Mouse (Mus musculus): ENCODE results near the gene Spx. TPM values are rescaled to one million over a fixed set of nuclear protein-coding genes. Genes with fewer than 3 reads are reported as not detected.
A peak's percentile ranks its signal among the peaks of the same experiment; 100 is the strongest.

Gene Spx
- 2.9 and 6.9 TPM in 2 replicates for polyA plus RNA-seq (2016; fragmentation: Nextera tagmentation; extraction: Ambion mirVana)

- no peaks in the 10 kb centered on the region for H3K36me3 ChIP-seq
- H3K27ac ChIP-seq = no peak within 1 kb of the TSS
- no peak for ATAC-seq (ENCODE audit: low FRiP score)
- peaks cover 11% of the 10 kb centered on the region; the same call in 1 of the 2 replicates for H3K4me1 ChIP-seq
- no peak within 1 kb of the TSS for H3K9ac ChIP-seq
- peaks cover 41% of the 10 kb centered on the region for H3K27me3 ChIP-seq
- no peaks in the 10 kb centered on the region for H3K9me3 ChIP-seq (replicated peaks)
- H3K4me2 ChIP-seq (replicated peaks) = peak within 1 kb of the TSS; percentile 58
- 62% methylated on average over 11 of the region's 11 CpGs for WGBS
- no peak within 1 kb of the TSS for H3K4me3 ChIP-seq
Observed at GRCm38 (mm10) chr6:142412906-142413491, at the start of gene Spx. Gene Spx, plus strand, starts transcription at chr6:142413441.

- ATAC-seq (ENCODE audit: low FRiP score) = no peak
- Histone ChIP-seq H3K9me3 (replicated peaks) (no peaks in the 10 kb centered on the region), H3K36me3 (peaks cover 77% of the 10 kb centered on the region), H3K4me3 (no peak overlapping the region), H3K27ac (no peak overlapping the region), H3K9ac (no peak overlapping the region), H3K4me1 (no peaks in the 10 kb centered on the region), H3K4me2 (replicated peaks) (no peak overlapping the region), H3K27me3 (no peaks in the 10 kb centered on the region)
- whole genome bisulfite sequencing = 88% methylated on average over 8 of the region's 8 CpGs
Observed at GRCm38 (mm10) chr6:142365742-142366472, 47.3 kb upstream of the Spx start.

- H3K27me3 ChIP-seq = no peaks in the 10 kb centered on the region
- H3K27ac ChIP-seq = no peak overlapping the region
- no peak for ATAC-seq (ENCODE audit: low FRiP score)
- peaks cover 73% of the 10 kb centered on the region for H3K36me3 ChIP-seq
- no peaks in the 10 kb centered on the region for H3K9me3 ChIP-seq (replicated peaks)
- no peak overlapping the region for H3K4me2 ChIP-seq (replicated peaks)
- no peak overlapping the region for H3K9ac ChIP-seq
- no peak overlapping the region for H3K4me3 ChIP-seq
- no peaks in the 10 kb centered on the region for H3K4me1 ChIP-seq
- 92% methylated on average over 10 of the region's 10 CpGs for WGBS
Observed at GRCm38 (mm10) chr6:142366473-142367018, 46.7 kb upstream of the Spx start.

- 88% methylated on average over 3 of the region's 3 CpGs for WGBS
- no peaks in the 10 kb centered on the region for H3K27me3 ChIP-seq
- H3K27ac ChIP-seq = no peak overlapping the region
- no peak for ATAC-seq (ENCODE audit: low FRiP score)
- no peak overlapping the region for H3K9ac ChIP-seq
- H3K9me3 ChIP-seq (replicated peaks) = no peaks in the 10 kb centered on the region
- H3K36me3 ChIP-seq = peaks cover 75% of the 10 kb centered on the region
- H3K4me2 ChIP-seq (replicated peaks) = no peak overlapping the region
- no peaks in the 10 kb centered on the region for H3K4me1 ChIP-seq
- H3K4me3 ChIP-seq = no peak overlapping the region
Observed at GRCm38 (mm10) chr6:142367565-142367964, 45.7 kb upstream of the Spx start.

- Histone ChIP-seq H3K27me3 (no peaks in the 10 kb centered on the region), H3K36me3 (peaks cover 75% of the 10 kb centered on the region), H3K4me3 (no peak overlapping the region), H3K9ac (no peak overlapping the region), H3K27ac (no peak overlapping the region), H3K4me1 (no peaks in the 10 kb centered on the region), H3K9me3 (replicated peaks) (no peaks in the 10 kb centered on the region), H3K4me2 (replicated peaks) (no peak overlapping the region)
- no peak for ATAC-seq (ENCODE audit: low FRiP score)
- 91% methylated on average over 3 of the region's 3 CpGs for WGBS
Observed at GRCm38 (mm10) chr6:142369568-142369967, 43.7 kb upstream of the Spx start.

GRCm38 (mm10) chr6:142377081-142377480 lies 36.2 kb upstream of the Spx start:
- peaks cover 40% of the 10 kb centered on the region for H3K36me3 ChIP-seq
- no peaks in the 10 kb centered on the region for H3K27me3 ChIP-seq
- no peak overlapping the region for H3K9ac ChIP-seq
- no peaks in the 10 kb centered on the region for H3K4me1 ChIP-seq
- no peak for ATAC-seq (ENCODE audit: low FRiP score)
- 84% methylated on average over 1 of the region's 1 CpGs for WGBS
- H3K4me2 ChIP-seq (replicated peaks) = no peak overlapping the region
- no peak overlapping the region for H3K4me3 ChIP-seq
- no peaks in the 10 kb centered on the region for H3K9me3 ChIP-seq (replicated peaks)
- H3K27ac ChIP-seq = no peak overlapping the region

GRCm38 (mm10) chr6:142378576-142379330 lies 34.5 kb upstream of the Spx start:
- 95% methylated on average over 8 of the region's 8 CpGs for WGBS
- Histone ChIP-seq H3K36me3 (peaks cover 27% of the 10 kb centered on the region), H3K27ac (no peak overlapping the region), H3K4me3 (no peak overlapping the region), H3K4me1 (no peaks in the 10 kb centered on the region), H3K9ac (no peak overlapping the region), H3K4me2 (replicated peaks) (no peak overlapping the region), H3K9me3 (replicated peaks) (no peaks in the 10 kb centered on the region), H3K27me3 (no peaks in the 10 kb centered on the region)
- ATAC-seq (ENCODE audit: low FRiP score) = no peak

GRCm38 (mm10) chr6:142379961-142380360 lies 33.3 kb upstream of the Spx start:
- no peaks in the 10 kb centered on the region for H3K9me3 ChIP-seq (replicated peaks)
- no peaks in the 10 kb centered on the region for H3K4me1 ChIP-seq
- no peak overlapping the region for H3K4me2 ChIP-seq (replicated peaks)
- peaks cover 15% of the 10 kb centered on the region for H3K36me3 ChIP-seq
- H3K27ac ChIP-seq = no peak overlapping the region
- H3K27me3 ChIP-seq = no peaks in the 10 kb centered on the region
- H3K4me3 ChIP-seq = no peak overlapping the region
- no peak overlapping the region for H3K9ac ChIP-seq
- ATAC-seq (ENCODE audit: low FRiP score) = no peak
- 95% methylated on average over 6 of the region's 6 CpGs for WGBS

- no peak for ATAC-seq (ENCODE audit: low FRiP score)
- no peak overlapping the region for H3K4me3 ChIP-seq
- WGBS = 94% methylated on average over 7 of the region's 7 CpGs
- H3K4me2 ChIP-seq (replicated peaks) = no peak overlapping the region
- no peaks in the 10 kb centered on the region for H3K9me3 ChIP-seq (replicated peaks)
- H3K4me1 ChIP-seq = peaks cover 5% of the 10 kb centered on the region; the same call in 1 of the 2 replicates
- no peak overlapping the region for H3K27ac ChIP-seq
- no peak overlapping the region for H3K9ac ChIP-seq
- H3K27me3 ChIP-seq = no peaks in the 10 kb centered on the region
- 0 out of 2 replicates have a peak, but pooled peaks cover under 1% of the 10 kb centered on the region for H3K36me3 ChIP-seq
Observed at GRCm38 (mm10) chr6:142381615-142382014, 31.6 kb upstream of the Spx start.

- Histone ChIP-seq H3K9ac (no peak overlapping the region), H3K4me1 (peaks cover 14% of the 10 kb centered on the region), H3K4me2 (replicated peaks) (no peak overlapping the region), H3K36me3 (no peaks in the 10 kb centered on the region), H3K9me3 (replicated peaks) (no peaks in the 10 kb centered on the region), H3K4me3 (no peak overlapping the region), H3K27ac (no peak overlapping the region), H3K27me3 (no peaks in the 10 kb centered on the region)
- ATAC-seq (ENCODE audit: low FRiP score) = no peak
- 92% methylated on average over 9 of the region's 9 CpGs for WGBS
Observed at GRCm38 (mm10) chr6:142384521-142384920, 28.7 kb upstream of the Spx start.

- Histone ChIP-seq H3K4me3 (peak overlapping the region; percentile 98), H3K4me1 (peaks cover 14% of the 10 kb centered on the region), H3K9ac (peak overlapping the region; percentile 86), H3K27ac (no peak overlapping the region), H3K9me3 (replicated peaks) (no peaks in the 10 kb centered on the region), H3K4me2 (replicated peaks) (peak overlapping the region; percentile 68), H3K36me3 (no peaks in the 10 kb centered on the region), H3K27me3 (no peaks in the 10 kb centered on the region)
- 6% methylated on average over 31 of the region's 31 CpGs for WGBS
- ATAC-seq (ENCODE audit: low FRiP score) = peak; percentile 90
Observed at GRCm38 (mm10) chr6:142386285-142387010, 26.8 kb upstream of the Spx start.
